Mouse (Mus musculus): ENCODE data around the gene Mfsd7a. TPM values are rescaled to one million over a fixed set of nuclear protein-coding genes. Genes with fewer than 3 reads are reported as not detected.

Mfsd7a gene
- polyA plus RNA-seq, 1 experiment, result 3.8 TPM

DNA sequence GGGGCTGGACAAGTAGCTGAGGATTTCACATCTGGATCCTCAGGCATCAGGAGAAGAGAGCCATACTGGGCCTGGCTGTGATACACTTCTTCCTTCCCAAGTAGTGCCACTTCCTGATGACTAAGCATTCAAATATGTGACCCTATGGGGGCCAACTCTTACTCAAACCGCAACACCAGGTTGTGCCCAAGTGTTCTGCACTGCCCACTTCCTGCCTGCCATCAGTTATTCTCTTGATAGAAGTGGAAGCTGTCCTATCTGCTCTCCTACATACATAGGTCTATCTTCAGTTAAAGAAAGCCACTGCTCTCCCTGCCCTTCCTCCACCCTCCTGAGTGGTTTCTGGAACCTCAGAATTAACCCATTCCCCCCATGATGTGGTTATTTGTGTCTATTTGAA, 43.2 kb downstream of the Mfsd7a start:
- WGBS, result 17% methylated on average over 1 of the region's 1 CpGs

DNA sequence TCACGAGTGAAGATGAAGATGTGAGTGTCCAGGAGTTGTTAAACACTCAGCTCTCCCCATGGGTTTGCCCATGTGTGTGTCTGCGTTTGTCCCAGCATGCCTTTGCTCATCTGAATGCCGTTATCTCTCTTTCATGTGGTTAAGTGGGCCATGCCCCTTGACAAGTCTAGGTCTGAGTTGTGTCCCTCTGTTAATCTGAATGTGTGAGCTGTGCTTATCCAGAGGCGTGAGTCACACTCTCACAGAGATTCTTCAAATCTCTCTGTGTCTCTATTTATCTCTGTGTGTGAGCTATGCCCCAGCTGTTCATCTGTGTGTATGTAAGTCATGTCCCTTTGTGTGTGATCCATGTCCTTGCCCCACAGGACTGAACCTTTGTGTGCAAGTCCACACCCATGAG, 45.2 kb downstream of the Mfsd7a start:
- DNase-seq (ENCODE audit: low read depth in 1 of 2, low spot score in 2 of 2), result no peak
- Histone ChIP-seq H3K4me1 (ENCODE audit: control insufficient read depth, insufficient read depth, insufficient read length) (no peaks in the 10 kb centered on the region), H3K36me3 (ENCODE audit: control insufficient read depth, insufficient read depth, low read length) (no peaks in the 10 kb centered on the region), H3K27me3 (ENCODE audit: control insufficient read depth, insufficient read depth, low read length) (no peaks in the 10 kb centered on the region), H3K27ac (ENCODE audit: insufficient read depth, low read length) (no peak overlapping the region), H3K4me3 (ENCODE audit: extremely low read depth, insufficient read depth, insufficient read length) (no peak overlapping the region)
- TF ChIP-seq CTCF (IDR thresholded peaks at IDR 0.05; ENCODE audit: extremely low read depth, insufficient read depth, insufficient read length, insufficient replicate concordance), result no peak
- TF ChIP-seq POLR2A (IDR thresholded peaks at IDR 0.05; ENCODE audit: low read depth, low read length), result no peak
- 77% methylated on average over 4 of the region's 4 CpGs for WGBS

More for the DNA sequence above, 43.2 kb downstream of the Mfsd7a start:
- Histone ChIP-seq H3K4me3 (ENCODE audit: extremely low read depth, insufficient read depth, insufficient read length) (no peak overlapping the region), H3K36me3 (ENCODE audit: control insufficient read depth, insufficient read depth, low read length) (no peaks in the 10 kb centered on the region), H3K27ac (ENCODE audit: insufficient read depth, low read length) (no peak overlapping the region), H3K27me3 (ENCODE audit: control insufficient read depth, insufficient read depth, low read length) (no peaks in the 10 kb centered on the region), H3K4me1 (ENCODE audit: control insufficient read depth, insufficient read depth, insufficient read length) (no peaks in the 10 kb centered on the region)
- TF ChIP-seq POLR2A (IDR thresholded peaks at IDR 0.05; ENCODE audit: low read depth, low read length) (no peak), CTCF (IDR thresholded peaks at IDR 0.05; ENCODE audit: extremely low read depth, insufficient read depth, insufficient read length, insufficient replicate concordance) (no peak)
- no peak for DNase-seq (ENCODE audit: low read depth in 1 of 2, low spot score in 2 of 2)

Other genes starting within 250 kb of the Mfsd7a start
- gene Dr1, start 180.0 kb downstream of the Mfsd7a start, polyA plus RNA-seq (2012; rRNA removed), result 16.0 and 23.5 TPM in 2 replicates
- gene Pigg, start 136.3 kb downstream of the Mfsd7a start, polyA plus RNA-seq (2012; rRNA removed), result 2.4 and 2.7 TPM in 2 replicates
- gene Gm42517, start 81.0 kb downstream of the Mfsd7a start, polyA plus RNA-seq (2012; rRNA removed), result 1.3 and 1.4 TPM in 2 replicates
- not detected in 2 replicates for gene Pde6b, start 60.5 kb downstream of the Mfsd7a start, polyA plus RNA-seq (2012; rRNA removed)
- 18.3 and 18.7 TPM in 2 replicates for gene Atp5k, start 14.4 kb downstream of the Mfsd7a start, polyA plus RNA-seq (2012; rRNA removed)
- gene Pcgf3, start 12.3 kb upstream of the Mfsd7a start, polyA plus RNA-seq (2012; rRNA removed), result 3.1 and 3.9 TPM in 2 replicates
- gene Cplx1, start 101.1 kb upstream of the Mfsd7a start, polyA plus RNA-seq (2012; rRNA removed), result 0.05 TPM in 1 of 2 replicates, not detected in the other
- 69.2 and 80.0 TPM in 2 replicates for gene Gak, start 180.9 kb upstream of the Mfsd7a start, polyA plus RNA-seq (2012; rRNA removed)
- 33.2 and 34.0 TPM in 2 replicates for gene Tmem175, start 180.9 kb upstream of the Mfsd7a start, polyA plus RNA-seq (2012; rRNA removed)
- 35.8 and 37.1 TPM in 2 replicates for gene Idua, start 211.4 kb upstream of the Mfsd7a start, polyA plus RNA-seq (2012; rRNA removed)
- gene Dgkq, start 220.8 kb upstream of the Mfsd7a start, polyA plus RNA-seq (2012; rRNA removed), result 18.6 and 21.0 TPM in 2 replicates
- 1.0 and 3.1 TPM in 2 replicates for gene Slc26a1, start 226.7 kb upstream of the Mfsd7a start, polyA plus RNA-seq (2012; rRNA removed)
- gene Fgfrl1, start 243.5 kb upstream of the Mfsd7a start, polyA plus RNA-seq (2012; rRNA removed), result 10.1 and 12.6 TPM in 2 replicates